Mouse (Mus musculus) spleen, adult 12 weeks (tissue): ENCODE measurements around the gene Rapgef1.

ENCODE experiments used
- DNase-seq: peaks from one replicate; pipeline ENCODE4 v3.0.0; 2022; ENCODE audit warnings: low spot score

The Rapgef1 gene

DNA sequence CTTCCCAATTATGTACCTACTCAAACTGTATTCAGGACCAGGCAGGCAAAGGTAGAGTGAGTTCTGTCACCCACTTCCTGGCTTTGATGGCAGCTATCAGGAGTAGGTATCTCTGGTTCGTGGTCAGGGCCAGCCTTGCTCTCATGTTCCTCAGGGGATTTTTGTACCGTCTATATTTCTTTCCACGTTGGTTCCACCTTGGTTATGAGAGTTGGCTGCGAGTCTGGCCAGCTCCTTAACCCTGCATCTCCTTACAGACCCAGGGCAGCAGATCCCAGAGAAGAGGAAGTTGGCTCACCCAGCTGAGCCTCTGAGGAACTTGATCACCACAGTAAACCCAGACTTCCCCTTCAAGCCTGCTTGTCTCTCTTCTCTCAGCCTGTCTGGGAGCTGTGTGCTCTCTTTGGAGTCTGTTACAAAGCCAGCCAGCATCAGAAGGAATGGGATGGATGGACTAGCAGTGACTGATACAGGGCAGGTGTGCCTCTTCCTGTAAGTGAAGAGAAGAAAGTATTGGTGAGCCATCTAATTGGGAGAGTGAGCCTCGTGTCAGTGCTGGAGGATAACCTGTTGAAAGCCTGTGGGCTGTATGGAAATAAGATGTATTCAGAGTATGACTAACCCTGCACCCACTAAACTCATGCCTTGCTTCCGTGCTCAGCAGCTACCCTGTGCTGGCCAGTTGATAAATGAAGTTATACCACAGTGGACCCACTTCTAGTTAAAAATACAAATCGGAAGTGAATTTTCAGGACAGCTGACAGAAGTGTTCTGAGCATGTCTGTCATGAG is 53.4 kb downstream of the Rapgef1 start:
- no peak for DNase-seq

DNA sequence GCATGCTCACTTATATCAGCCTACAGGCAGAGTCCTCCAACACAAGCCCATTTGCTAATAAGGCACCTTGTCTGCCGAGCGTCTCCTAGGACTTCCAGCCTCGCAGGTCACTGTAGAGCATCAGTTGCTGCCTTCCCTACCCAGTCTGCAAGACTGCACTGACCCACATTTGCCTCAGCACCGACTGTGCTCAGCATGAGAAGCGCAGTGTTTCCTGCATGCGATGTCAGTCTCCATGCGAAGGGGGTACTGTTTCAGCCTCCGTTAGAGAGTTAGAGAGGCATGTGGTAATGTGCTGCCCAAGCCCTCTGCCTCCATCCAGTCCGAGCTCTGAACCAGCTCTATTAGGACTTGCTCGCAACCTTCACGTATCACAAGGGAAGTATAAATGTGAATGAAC is 54.6 kb downstream of the Rapgef1 start:
- no peak for DNase-seq

DNA sequence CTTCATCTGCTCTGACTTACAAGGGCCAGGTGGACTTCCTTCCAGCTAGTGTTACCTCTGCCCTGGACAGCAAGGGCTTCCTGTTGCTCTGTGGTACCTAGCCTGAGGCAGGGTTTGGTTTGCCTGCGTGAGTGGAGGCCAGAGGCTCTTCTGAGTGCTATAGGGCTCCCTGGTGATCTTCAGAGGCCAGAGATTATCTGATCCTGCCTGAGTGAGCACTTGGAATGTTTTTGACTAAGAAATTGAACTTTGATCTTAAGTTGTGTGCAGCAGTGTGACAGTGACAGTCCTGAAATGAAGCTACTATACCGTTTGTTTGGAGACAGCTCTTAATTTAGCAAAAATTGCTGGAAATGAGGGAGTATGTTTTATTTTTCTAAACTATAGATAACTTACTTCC is 55.0 kb downstream of the Rapgef1 start:
- DNase-seq: no peak

DNA sequence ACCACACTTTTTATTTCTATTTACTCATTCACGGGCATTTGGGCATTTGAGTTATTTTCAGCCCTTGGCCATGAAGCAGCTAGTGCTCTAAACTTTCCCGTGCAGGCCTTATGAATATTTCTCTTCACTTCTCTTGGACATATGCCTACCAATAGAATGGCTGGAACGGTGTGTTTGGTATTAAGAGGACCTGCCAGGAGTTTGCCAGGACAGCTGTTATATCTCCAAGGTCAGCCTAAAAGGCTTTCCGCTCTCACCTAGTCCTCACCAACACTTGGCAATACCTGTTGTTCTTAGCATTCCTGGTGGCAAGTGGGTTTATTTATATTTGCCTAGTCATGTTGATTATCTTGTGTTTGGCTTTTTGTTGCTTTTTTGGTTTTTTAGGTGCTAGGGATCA is 56.3 kb downstream of the Rapgef1 start:
- no peak for DNase-seq

DNA sequence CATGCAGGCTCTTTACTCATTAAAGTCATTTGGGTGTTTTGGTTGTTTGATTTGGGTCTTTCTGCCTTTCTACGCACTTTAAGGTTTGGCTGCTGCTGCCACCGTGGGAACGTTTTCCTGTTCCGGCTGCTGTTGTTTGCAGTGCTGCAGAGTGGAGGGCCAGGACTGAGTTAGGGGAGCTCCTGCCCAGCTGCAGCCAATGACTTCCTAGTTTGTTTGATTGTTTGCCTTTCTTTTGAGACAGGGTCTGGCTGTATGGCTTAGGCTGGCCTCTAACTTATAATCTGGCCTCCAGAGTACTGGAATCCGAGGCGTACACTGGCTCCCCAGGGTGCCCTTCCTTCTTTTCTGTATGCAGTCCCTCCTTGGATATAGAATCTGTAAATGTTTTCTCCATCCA is 57.0 kb downstream of the Rapgef1 start:
- no peak for DNase-seq

DNA sequence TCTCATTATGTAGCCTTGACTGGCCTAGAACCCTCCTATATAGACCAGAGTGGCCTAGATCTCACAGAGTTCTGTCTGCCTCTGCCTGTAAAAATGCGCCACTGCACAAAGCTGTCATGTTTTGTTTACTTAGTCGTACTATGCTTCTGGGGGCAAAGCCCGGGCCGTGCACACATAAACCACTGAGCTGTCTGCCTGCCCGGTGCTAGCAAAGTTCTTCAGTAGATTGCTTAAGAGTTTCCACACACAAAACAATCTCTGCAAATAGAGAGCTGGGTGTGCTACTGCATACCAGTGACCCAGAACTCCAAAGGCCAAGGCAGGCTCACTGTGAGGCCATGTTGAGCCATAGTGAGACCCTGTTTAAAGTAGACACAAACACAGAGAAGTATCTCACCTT is 58.3 kb downstream of the Rapgef1 start:
- DNase-seq: no peak

DNA sequence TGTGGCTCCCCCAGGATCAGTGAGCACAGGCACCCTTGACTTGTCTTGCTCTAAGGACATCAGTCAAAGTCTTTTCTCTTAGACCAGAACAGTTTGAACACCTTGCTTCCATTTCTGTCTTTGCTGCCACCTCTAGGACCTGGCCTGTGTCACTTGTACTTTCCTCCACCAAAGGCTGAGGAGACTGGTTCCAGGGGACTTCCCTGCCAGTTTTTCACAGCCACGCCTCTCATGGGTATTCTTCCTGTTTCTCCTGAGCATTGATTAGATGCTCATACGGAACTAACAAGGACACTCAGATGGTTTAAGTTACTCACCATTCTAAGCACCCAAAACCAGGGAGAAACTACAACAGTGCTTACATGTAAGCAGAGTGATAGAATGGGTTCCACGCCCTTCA is 59.0 kb downstream of the Rapgef1 start:
- DNase-seq: no peak

DNA sequence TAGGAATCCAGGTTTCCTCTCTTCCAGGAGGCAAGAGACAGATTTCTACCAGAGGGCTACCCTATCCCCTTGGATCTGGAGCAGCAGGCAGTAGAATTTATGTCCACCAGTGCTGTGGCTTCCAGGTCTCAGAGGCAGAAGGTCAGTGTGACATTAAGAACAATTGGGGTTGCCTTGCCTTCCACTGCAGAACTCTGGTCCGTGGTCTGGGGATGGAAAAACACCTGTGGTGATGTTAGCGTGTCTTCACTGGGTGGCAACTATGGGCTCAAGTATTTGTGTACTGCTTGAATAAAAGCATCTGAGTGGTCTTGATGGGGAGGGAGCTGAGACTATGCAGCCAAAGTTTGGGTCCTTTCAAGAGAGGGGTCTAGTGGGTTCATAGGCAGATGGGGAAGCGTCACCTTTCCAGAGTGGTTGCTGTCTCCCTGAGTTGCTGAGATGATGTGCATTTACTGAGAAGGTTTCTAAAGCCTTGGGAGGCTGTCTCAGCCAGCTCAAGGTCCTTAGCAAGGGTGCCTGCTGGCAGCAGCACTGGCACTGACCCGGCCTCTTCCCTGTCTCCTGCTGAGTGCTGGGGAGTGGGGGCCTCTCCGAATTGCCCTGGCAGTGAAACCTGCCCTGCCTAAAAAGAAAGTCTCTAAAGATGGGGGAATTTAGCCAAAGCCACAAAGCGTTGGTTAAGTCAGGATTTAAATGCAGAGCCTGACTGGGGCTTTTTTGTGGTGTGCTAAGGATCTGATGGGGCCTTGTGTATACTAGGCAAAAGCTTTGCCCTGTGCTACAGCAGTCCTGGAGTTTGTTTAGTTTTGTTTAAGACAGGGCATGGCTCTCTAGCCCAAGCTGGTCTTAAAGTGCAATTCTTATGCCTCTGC is 60.4 kb downstream of the Rapgef1 start:
- DNase-seq: no peak

DNA sequence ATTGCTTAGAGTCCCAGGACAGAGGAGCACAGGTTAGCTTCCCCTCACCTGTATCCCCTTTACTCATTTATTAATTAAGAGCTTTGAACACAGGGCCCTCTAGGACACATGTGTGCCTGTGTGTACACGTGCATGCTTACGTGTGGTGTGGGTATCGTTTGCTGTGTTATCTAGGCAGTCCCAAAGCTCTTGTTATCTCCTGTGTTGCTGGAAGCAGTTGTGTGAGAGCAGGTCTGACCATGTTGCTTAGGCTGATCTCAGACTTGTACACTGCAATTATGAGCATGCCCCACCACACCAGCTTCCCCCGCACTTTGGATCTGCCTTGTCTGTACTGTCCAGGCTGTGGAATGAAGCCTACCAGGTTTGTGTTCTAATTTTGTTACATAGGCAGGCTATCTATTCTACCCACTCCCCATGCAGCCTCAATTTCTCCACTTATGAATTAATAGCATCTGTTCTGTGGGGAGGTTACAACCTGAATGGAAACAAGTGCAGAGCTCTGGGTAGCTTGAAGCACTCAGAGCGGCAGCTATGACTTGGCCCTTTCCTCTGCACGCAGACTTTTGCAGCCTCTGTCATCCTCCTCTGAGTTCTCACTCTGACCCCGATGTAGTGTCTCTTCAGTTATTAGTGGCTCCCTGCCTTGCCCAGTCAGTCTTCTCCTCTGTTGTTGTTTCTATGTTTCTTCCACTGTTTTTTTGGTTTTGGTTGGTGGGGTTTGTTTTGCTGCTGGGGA is 63.9 kb downstream of the Rapgef1 start:
- no peak for DNase-seq

DNA sequence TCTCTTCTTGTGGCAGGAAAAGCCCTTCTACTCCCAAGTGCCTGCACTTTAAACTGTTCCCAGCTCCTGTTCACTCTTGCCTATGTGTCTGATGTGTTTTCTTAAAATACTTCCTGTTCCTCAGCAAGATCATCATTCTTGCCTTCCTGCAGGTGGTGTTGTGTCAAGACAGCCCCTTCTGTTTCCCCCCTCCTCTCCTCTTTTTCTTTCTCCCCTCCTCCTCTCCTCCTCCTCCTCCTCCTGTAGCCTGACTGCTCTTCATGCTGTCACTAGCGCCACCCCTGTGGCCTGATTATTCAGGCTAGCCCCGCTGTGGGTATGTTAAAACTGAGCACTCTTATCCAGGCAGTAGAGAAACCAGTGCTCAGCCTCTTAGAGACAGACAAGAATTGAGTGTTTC is 65.0 kb downstream of the Rapgef1 start:
- DNase-seq: no peak

DNA sequence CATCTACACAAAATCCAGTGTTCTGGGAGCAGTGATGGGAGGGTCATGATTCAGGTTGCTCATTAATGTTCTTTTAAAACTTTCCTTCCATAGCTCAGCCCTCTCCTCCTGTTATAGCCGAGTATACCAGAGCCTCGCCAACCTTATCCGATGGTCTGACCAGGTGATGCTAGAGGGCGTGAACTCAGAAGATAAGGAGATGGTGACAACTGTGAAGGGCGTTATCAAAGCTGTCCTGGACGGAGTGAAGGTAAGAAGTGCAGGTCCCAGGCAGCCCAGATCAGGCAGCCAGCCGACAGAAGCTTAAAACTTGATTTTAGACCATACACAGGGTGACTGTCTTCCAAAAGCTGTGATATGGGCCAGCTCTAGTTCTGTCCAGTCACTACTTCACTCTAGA is 69.5 kb downstream of the Rapgef1 start:
- no peak for DNase-seq

DNA sequence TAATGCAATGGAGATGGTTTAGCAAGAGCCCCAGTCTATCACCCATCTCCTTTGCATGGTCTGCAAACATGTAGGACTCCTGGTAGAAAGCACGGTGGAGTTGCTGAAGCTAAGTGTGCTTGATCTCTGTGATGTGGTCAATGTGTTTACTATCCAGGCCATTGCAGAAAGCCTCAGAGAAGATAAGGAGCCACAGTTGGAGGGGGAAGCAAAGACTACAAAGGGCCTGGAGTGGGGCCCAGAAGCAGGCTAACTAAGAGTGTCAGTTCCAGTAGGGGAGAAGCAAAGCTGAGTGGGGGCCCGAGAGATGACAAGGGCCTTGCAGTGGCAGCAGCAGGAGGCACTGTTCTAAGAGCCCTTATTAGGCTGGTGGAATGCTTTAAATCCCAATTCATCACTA is 70.0 kb downstream of the Rapgef1 start:
- no peak for DNase-seq

DNA sequence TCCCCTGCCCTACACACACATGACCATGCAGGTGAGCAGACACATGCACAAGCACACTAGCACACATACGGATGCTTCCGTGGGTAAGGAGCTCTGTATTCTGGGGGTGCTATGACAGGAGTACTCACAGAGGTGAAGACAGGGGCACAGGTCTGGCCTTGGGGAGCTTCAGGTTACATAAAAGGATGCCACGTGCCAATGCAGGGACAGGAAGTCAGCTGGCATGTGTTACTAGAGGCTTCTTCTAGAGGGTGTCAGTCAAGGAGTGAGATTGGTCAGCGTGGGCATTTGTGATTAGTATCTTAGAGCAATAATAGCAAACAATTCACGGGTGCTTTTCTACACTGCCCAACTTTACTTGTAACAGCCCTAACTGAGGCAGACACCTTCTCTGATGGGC is 71.5 kb downstream of the Rapgef1 start:
- DNase-seq: no peak

DNA sequence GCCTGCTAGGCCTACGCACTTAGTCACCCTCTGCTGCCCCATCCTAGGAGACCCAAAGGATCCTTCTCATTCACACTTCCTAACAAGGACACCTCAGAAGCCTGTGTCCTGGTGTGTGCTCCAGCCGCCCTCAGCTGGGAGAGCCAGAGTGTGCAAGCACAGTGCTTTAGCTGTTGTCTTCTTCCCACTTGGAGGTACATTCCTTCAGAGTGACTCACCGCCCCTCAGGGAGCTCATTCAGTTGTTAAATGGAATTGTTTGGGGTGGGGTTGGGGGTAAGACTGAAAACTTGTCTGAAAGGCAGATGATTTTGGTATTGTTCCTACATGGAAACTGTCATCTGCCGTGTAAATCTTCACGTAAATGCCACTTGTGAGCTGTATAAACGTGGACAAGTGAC is 72.0 kb downstream of the Rapgef1 start:
- DNase-seq: no peak

DNA sequence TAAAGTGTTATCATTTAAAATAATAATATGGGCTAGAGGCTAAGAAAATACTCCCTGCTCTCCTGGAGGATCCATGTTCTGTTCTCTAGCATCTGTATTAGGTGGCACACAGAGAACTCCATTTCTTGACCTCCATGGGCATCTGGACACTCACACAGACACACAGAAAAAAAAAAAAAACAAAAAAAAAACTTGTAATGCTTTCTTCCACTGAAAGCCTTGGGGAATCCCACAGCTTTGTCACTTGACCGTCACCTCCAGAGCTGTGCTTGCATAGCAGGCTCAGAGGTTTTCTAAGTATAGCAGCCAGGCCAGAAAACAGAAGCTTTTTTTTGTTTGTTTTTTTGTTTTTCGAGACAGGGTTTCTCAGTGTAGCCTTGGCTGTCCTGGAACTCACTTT is 72.7 kb downstream of the Rapgef1 start:
- no peak for DNase-seq

DNA sequence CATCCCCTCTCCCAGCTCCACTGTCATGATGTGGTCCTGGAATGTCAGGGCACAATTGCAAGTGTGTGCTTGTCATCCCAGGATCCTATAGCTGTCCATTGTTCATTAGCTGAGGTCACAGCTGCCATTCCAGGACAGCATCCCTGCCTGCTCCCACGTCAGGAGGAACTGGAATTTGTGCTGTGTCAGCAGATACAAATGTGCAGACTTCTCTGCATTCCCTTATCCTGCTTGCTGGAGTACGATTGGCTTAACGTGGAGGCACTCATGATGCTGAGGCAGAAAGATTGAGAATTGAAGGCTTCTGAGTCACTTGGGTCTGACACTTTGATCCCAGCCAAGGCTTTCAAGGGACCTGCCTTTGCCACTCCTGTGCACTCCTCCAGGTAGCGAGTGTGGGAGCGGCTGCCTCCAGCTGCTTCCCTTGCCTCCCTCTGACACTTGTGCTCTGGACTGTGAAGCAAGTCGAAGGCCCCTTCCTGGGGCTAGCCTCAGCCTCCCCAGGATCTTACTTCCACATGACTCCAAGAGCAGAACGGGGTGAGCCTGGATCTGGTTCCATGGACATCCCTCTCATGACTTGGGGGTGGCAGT is 76.8 kb downstream of the Rapgef1 start:
- DNase-seq: no peak

DNA sequence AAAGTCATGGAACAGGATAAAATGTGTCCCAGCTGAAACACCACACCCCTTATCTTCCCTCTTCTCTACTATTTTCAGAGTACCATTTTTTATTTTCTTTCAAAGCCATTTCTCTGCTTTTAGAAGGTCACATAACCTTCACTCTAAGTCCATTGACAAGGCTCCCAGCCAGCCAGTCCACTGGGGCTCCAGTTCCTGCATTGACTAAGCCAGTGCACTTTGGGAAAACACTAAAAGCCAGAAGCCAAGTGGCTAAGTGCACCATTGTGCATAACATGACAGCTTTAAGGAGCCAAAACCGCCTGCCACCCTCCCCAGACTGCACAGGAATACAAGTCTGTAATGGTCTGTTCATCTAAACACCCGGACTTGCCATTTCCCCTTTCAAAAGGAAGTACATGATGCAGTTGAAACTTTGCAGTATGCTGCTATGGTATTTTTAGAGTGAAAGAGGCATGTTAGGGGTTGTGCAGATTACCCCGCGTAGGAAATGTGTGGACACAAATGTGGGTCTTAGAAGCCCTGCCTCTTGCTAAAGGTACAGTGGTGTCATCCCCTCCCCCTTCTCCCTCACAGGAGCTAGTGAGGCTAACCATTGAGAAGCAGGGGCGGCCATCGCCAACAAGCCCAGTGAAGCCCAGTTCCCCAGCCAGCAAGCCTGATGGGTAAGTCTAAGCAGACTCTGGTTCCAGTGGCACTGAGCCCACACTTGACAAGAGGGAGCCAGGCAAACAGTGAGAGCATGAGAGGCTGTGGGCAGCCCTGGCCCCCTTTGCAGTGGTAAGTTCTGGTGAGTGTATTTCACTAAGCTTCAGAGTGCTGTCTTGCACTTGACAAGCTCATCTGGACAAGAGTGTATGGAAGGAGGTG is 79.1 kb downstream of the Rapgef1 start:
- no peak for DNase-seq

DNA sequence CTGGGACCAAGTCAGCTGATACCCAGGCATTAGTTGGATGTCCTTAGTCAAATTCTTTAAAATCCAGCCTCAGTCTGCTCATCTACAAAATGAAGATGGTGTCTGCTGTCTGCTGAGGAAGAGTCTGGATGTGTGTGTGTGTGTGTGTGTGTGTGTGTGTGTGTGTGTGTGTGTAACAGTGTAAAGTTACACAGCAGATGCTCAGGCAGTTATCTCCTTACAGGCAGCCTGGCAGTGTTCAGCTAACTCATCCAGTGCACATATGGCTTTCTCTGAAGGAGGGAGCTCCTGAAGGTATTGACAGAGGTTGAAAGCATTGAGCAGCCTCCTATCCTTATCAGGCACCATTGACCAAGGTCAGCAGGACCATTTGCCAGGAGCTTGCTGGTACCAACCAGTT is 81.4 kb downstream of the Rapgef1 start:
- DNase-seq: no peak

DNA sequence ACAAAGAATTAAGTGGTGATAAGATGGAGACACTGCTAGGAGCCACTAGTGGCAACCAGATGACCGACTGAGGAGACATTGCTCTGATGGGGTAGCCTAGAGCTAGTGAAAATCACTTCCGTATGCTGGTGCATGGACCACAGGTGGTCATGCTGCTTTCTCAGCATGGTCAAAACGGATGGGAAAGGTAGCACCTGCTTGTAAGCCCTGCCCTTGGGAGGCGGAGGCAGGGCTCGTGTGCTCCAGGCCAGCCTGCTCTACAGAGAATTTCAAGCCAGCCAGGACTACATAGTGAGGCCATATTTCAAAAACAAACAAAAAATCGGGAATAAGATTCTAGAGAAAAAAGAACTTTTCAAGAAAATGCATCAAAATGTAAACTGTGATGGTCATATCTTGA is 81.9 kb downstream of the Rapgef1 start:
- no peak for DNase-seq

DNA sequence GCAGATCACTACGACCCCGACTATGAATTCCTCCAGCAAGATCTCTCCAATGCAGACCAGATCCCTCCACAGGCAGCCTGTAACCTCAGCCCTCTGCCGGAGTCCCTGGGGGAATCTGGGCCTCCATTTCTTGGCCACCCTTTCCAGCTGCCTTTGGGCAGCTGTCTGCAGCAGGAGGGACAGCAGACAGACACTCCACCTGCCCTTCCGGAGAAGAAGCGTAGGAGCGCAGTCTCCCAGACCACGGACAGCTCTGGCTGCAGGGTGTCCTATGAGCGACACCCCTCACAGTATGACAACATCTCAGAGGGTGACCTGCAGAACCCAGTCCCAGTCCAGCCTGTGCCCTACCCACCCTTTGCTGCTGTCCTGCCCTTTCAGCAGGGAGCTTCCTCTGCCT is 82.7 kb downstream of the Rapgef1 start:
- no peak for DNase-seq
